Mouse (Mus musculus) testis, adult 2 months (tissue): ENCODE data around the gene Selenoo. TPM values are rescaled to one million over a fixed set of nuclear protein-coding genes. Genes with fewer than 3 reads are reported as not detected.

Source experiments
- H3K27ac ChIP-seq: fragments of 200-500 bp; 2 replicates; pipeline ENCODE4 v1.5.1; 2012; ENCODE audit warnings: low read depth, low read length; ENCODE audit not compliant: control insufficient read depth, insufficient read depth
- H3K27me3 ChIP-seq: fragments of 200-500 bp; 2 replicates; pipeline ENCODE4 v1.6.1; 2012; ENCODE audit warnings: mild to moderate bottlenecking, low read length, moderate library complexity; ENCODE audit not compliant: control insufficient read depth, insufficient read depth
- H3K36me3 ChIP-seq: fragments of 200-500 bp; 2 replicates; pipeline ENCODE4 v1.6.1; 2012; ENCODE audit warnings: mild to moderate bottlenecking, low read length; ENCODE audit not compliant: control insufficient read depth, insufficient read depth
- H3K4me1 ChIP-seq: fragments of 200-500 bp; 2 replicates; pipeline ENCODE4 v1.6.1; 2012; ENCODE audit warnings: low read length; ENCODE audit not compliant: control insufficient read depth, insufficient read depth
- H3K4me3 ChIP-seq: fragments of 200-500 bp; 2 replicates; pipeline ENCODE4 v1.5.1; 2012; ENCODE audit warnings: low read depth, mild to moderate bottlenecking, low read length, moderate library complexity, mixed read lengths; ENCODE audit not compliant: control insufficient read depth
- CTCF ChIP-seq: fragments of 200-500 bp; IDR thresholded peaks from 2 replicates; pipeline ENCODE4 v1.5.1; 2012; ENCODE audit warnings: low read depth, mild to moderate bottlenecking, inconsistent platforms, low read length, moderate library complexity; ENCODE audit not compliant: control insufficient read depth, insufficient read depth, insufficient replicate concordance
- POLR2A ChIP-seq: fragments of 200-500 bp; IDR thresholded peaks from 2 replicates; pipeline ENCODE4 v1.6.1; 2012; ENCODE audit warnings: low read depth, mild to moderate bottlenecking, inconsistent platforms, low read length, moderate library complexity; ENCODE audit not compliant: control insufficient read depth
- polyA plus RNA-seq: library from polyadenylated mRNA; depleted of rRNA; stranded (reverse); fragments of >200 nt; gene quantifications from 2 replicates; pipeline ENCODE4 v1.2.3, GENCODE M21; 2012

The Selenoo gene
- polyA plus RNA-seq, 1 experiment: 10.5 TPM

- Histone ChIP-seq H3K27ac (no peak overlapping the region), H3K4me3 (peak overlapping the region; percentile 64), H3K4me1 (peaks cover 22% of the 10 kb centered on the region), H3K27me3 (no peaks in the 10 kb centered on the region), H3K36me3 (no peaks in the 10 kb centered on the region)
- TF ChIP-seq POLR2A (no peak), CTCF (no peak)
These were observed 20.7 kb upstream of the Selenoo start for GRCm38 (mm10) chr15:89068226-89068625.

- H3K27me3 ChIP-seq: no peaks in the 10 kb centered on the region
- TF ChIP-seq POLR2A (no peak), CTCF (no peak)
- H3K4me1 ChIP-seq: peaks cover 22% of the 10 kb centered on the region
- H3K4me3 ChIP-seq: no peak overlapping the region
- H3K27ac ChIP-seq: no peak overlapping the region
- H3K36me3 ChIP-seq: no peaks in the 10 kb centered on the region
These were observed 19.5 kb upstream of the Selenoo start for GRCm38 (mm10) chr15:89069336-89069840.

GRCm38 (mm10) chr15:89070606-89071005 is 18.3 kb upstream of the Selenoo start:
- no peak overlapping the region for H3K27ac ChIP-seq
- no peaks in the 10 kb centered on the region for H3K27me3 ChIP-seq
- no peaks in the 10 kb centered on the region for H3K36me3 ChIP-seq
- peaks cover 30% of the 10 kb centered on the region for H3K4me1 ChIP-seq
- H3K4me3 ChIP-seq: no peak overlapping the region
- TF ChIP-seq POLR2A (no peak), CTCF (no peak)

GRCm38 (mm10) chr15:89073993-89074603 is 14.8 kb upstream of the Selenoo start:
- Histone ChIP-seq H3K4me1 (peaks cover 24% of the 10 kb centered on the region), H3K27ac (no peak overlapping the region), H3K4me3 (no peak overlapping the region)

GRCm38 (mm10) chr15:89074613-89075477 is 14.0 kb upstream of the Selenoo start, which contains the start of gene Trabd:
Gene Trabd, plus strand, starts transcription at chr15:89075124.
- TF ChIP-seq POLR2A: no peak
- TF ChIP-seq CTCF: no peak
- Histone ChIP-seq H3K27ac (peak within 1 kb of the TSS; percentile 67), H3K4me1 (peaks cover 22% of the 10 kb centered on the region), H3K36me3 (no peaks in the 10 kb centered on the region), H3K4me3 (peak within 1 kb of the TSS; percentile 98), H3K27me3 (no peaks in the 10 kb centered on the region)

More at GRCm38 (mm10) chr15:89073993-89074603, 14.8 kb upstream of the Selenoo start:
- Histone ChIP-seq H3K36me3 (no peaks in the 10 kb centered on the region), H3K27me3 (no peaks in the 10 kb centered on the region)
- TF ChIP-seq CTCF (no peak), POLR2A (no peak)

GRCm38 (mm10) chr15:89075478-89076147 is 13.3 kb upstream of the Selenoo start:
- Histone ChIP-seq H3K4me1 (peaks cover 15% of the 10 kb centered on the region), H3K27me3 (no peaks in the 10 kb centered on the region), H3K4me3 (peak overlapping the region; percentile 98), H3K27ac (peak overlapping the region; percentile 67), H3K36me3 (no peaks in the 10 kb centered on the region)
- TF ChIP-seq CTCF: no peak
- TF ChIP-seq POLR2A: no peak
